Mouse (Mus musculus) stomach, embryonic 14.5 days (tissue): Measurements from ENCODE around the gene Pdgfb. TPM values are rescaled to one million over a fixed set of nuclear protein-coding genes. Genes with fewer than 3 reads are reported as not detected.

Experiments
- ATAC-seq: fragments of 200-750 bp; cut with Nextera tagmentation; 2 replicates; pipeline ENCODE4 v1.8.0; 2017; ENCODE audit warnings: low read depth, moderate TSS enrichment; ENCODE audit not compliant: insufficient number of reproducible peaks, insufficient read depth, low FRiP score
- H3K27ac ChIP-seq: fragments of 300-500 bp; sonication (generic); 2 replicates; pipeline ENCODE4 v1.5.1; 2014; ENCODE audit warnings: mild to moderate bottlenecking, low read length, moderate library complexity, mixed read lengths
- H3K27me3 ChIP-seq: fragments of 300-500 bp; sonication (generic); 2 replicates; pipeline ENCODE4 v1.6.1; 2014; ENCODE audit warnings: low read length, control low read depth, mixed read lengths; ENCODE audit not compliant: control insufficient read depth, insufficient read depth
- H3K36me3 ChIP-seq: fragments of 300-500 bp; sonication (generic); 2 replicates; pipeline ENCODE4 v1.6.1; 2014; ENCODE audit warnings: mild to moderate bottlenecking, control low read depth, low read length, moderate library complexity, mixed read lengths; ENCODE audit not compliant: control insufficient read depth, insufficient read depth
- H3K4me1 ChIP-seq: fragments of 300-500 bp; sonication (generic); 2 replicates; pipeline ENCODE4 v1.6.1; 2014; ENCODE audit warnings: low read length, control low read depth, mixed read lengths; ENCODE audit not compliant: control insufficient read depth, insufficient read depth
- H3K4me2 ChIP-seq: fragments of 300-500 bp; sonication (generic); replicated peaks from 2 replicates; pipeline ENCODE4 v1.6.1; 2014; ENCODE audit warnings: low read depth, low read length, control low read depth
- H3K4me3 ChIP-seq: fragments of 300-500 bp; sonication (generic); 2 replicates; pipeline ENCODE4 v1.5.1; 2014; ENCODE audit warnings: low read depth, low read length, control low read depth
- H3K9ac ChIP-seq: fragments of 300-500 bp; sonication (generic); replicated peaks from 2 replicates; pipeline ENCODE4 v1.6.1; 2014; ENCODE audit warnings: low read depth, mild to moderate bottlenecking, control low read depth, low read length, moderate library complexity, mixed read lengths
- H3K9me3 ChIP-seq: fragments of 300-500 bp; sonication (generic); 2 replicates; pipeline ENCODE4 v1.6.1; 2016; ENCODE audit warnings: low read depth, low read length, control low read depth; ENCODE audit not compliant: control insufficient read depth
- WGBS: fragments of 180-500 bp; shearing (Covaris S2); extraction: QIAGEN DNeasy Blood & Tissue Kit; methylation state at CpG from one replicate; pipeline ENCODE4 v1.1.7; 2014; 5-methylcytosine and 5-hydroxymethylcytosine counted together
- polyA plus RNA-seq: library from polyadenylated mRNA; unstranded; fragments of >200 nt; fragmentation: Nextera tagmentation; extraction: Ambion mirVana; gene quantifications from 2 replicates; pipeline ENCODE4 v1.2.1, GENCODE M21; 2014

Pdgfb gene
- polyA plus RNA-seq, 1 experiment from 2014 or later: 5.0 TPM

GRCm38 (mm10) chr15:80038110-80038391, 23.3 kb upstream of the Pdgfb start:
- ATAC-seq: no peak
- Histone ChIP-seq H3K9me3 (no peaks in the 10 kb centered on the region), H3K9ac (no peak overlapping the region), H3K4me1 (no peaks in the 10 kb centered on the region), H3K4me2 (no peak overlapping the region), H3K27ac (no peak overlapping the region), H3K36me3 (no peaks in the 10 kb centered on the region), H3K4me3 (no peak overlapping the region), H3K27me3 (no peaks in the 10 kb centered on the region)
- WGBS: 95% methylated on average over 2 of the region's 2 CpGs

- Histone ChIP-seq H3K27me3 (no peaks in the 10 kb centered on the region), H3K36me3 (no peaks in the 10 kb centered on the region), H3K4me3 (no peak overlapping the region), H3K9ac (no peak overlapping the region), H3K9me3 (no peaks in the 10 kb centered on the region), H3K27ac (no peak overlapping the region), H3K4me2 (no peak overlapping the region), H3K4me1 (no peaks in the 10 kb centered on the region)
- no peak for ATAC-seq
- 73% methylated on average over 11 of the region's 11 CpGs for WGBS
Measured at GRCm38 (mm10) chr15:80037255-80038109, 22.7 kb upstream of the Pdgfb start.

GRCm38 (mm10) chr15:80035341-80035885, 20.6 kb upstream of the Pdgfb start:
- ATAC-seq: no peak
- H3K27me3 ChIP-seq: no peaks in the 10 kb centered on the region
- no peak overlapping the region for H3K27ac ChIP-seq
- WGBS: 75% methylated on average over 6 of the region's 6 CpGs
- no peak overlapping the region for H3K4me2 ChIP-seq
- no peaks in the 10 kb centered on the region for H3K4me1 ChIP-seq
- no peak overlapping the region for H3K4me3 ChIP-seq
- no peaks in the 10 kb centered on the region for H3K36me3 ChIP-seq
- 0 out of 2 replicates have a peak, but pooled peaks cover 3% of the 10 kb centered on the region for H3K9me3 ChIP-seq
- no peak overlapping the region for H3K9ac ChIP-seq

GRCm38 (mm10) chr15:80034913-80035312, 20.1 kb upstream of the Pdgfb start:
- 0 out of 2 replicates have a peak, but pooled peaks cover 3% of the 10 kb centered on the region for H3K9me3 ChIP-seq
- H3K4me3 ChIP-seq: no peak overlapping the region
- ATAC-seq: no peak
- no peak overlapping the region for H3K4me2 ChIP-seq
- H3K9ac ChIP-seq: no peak overlapping the region
- no peaks in the 10 kb centered on the region for H3K27me3 ChIP-seq
- no peak overlapping the region for H3K27ac ChIP-seq
- no peaks in the 10 kb centered on the region for H3K4me1 ChIP-seq
- no peaks in the 10 kb centered on the region for H3K36me3 ChIP-seq

GRCm38 (mm10) chr15:80034366-80034765, 19.6 kb upstream of the Pdgfb start:
- WGBS: 63% methylated on average over 7 of the region's 7 CpGs
- Histone ChIP-seq H3K9me3 (0 out of 2 replicates have a peak, but pooled peaks cover 3% of the 10 kb centered on the region), H3K4me1 (no peaks in the 10 kb centered on the region), H3K27me3 (no peaks in the 10 kb centered on the region), H3K4me3 (no peak overlapping the region), H3K4me2 (no peak overlapping the region), H3K36me3 (no peaks in the 10 kb centered on the region), H3K27ac (no peak overlapping the region), H3K9ac (no peak overlapping the region)
- no peak for ATAC-seq

GRCm38 (mm10) chr15:80031133-80031532, 16.4 kb upstream of the Pdgfb start:
- Histone ChIP-seq H3K4me3 (no peak overlapping the region), H3K27ac (no peak overlapping the region), H3K4me2 (no peak overlapping the region), H3K4me1 (no peaks in the 10 kb centered on the region), H3K9me3 (0 out of 2 replicates have a peak, but pooled peaks cover 3% of the 10 kb centered on the region), H3K36me3 (no peaks in the 10 kb centered on the region), H3K9ac (no peak overlapping the region), H3K27me3 (no peaks in the 10 kb centered on the region)
- WGBS: 81% methylated on average over 4 of the region's 4 CpGs
- no peak for ATAC-seq

- no peak overlapping the region for H3K9ac ChIP-seq
- no peak overlapping the region for H3K4me2 ChIP-seq
- H3K4me3 ChIP-seq: no peak overlapping the region
- 90% methylated on average over 10 of the region's 10 CpGs for WGBS
- no peak for ATAC-seq
- H3K4me1 ChIP-seq: no peaks in the 10 kb centered on the region
- H3K27me3 ChIP-seq: no peaks in the 10 kb centered on the region
- no peak overlapping the region for H3K27ac ChIP-seq
- 0 out of 2 replicates have a peak, but pooled peaks cover 3% of the 10 kb centered on the region for H3K9me3 ChIP-seq
- H3K36me3 ChIP-seq: no peaks in the 10 kb centered on the region
Measured at GRCm38 (mm10) chr15:80030399-80030798, 15.6 kb upstream of the Pdgfb start.

GRCm38 (mm10) chr15:80028862-80029261, 14.1 kb upstream of the Pdgfb start:
- no peaks in the 10 kb centered on the region for H3K27me3 ChIP-seq
- H3K4me2 ChIP-seq: no peak overlapping the region
- no peak for ATAC-seq
- H3K9ac ChIP-seq: no peak overlapping the region
- 0 out of 2 replicates have a peak, but pooled peaks cover 3% of the 10 kb centered on the region for H3K9me3 ChIP-seq
- 67% methylated on average over 5 of the region's 5 CpGs for WGBS
- no peaks in the 10 kb centered on the region for H3K36me3 ChIP-seq
- H3K4me3 ChIP-seq: no peak overlapping the region
- H3K27ac ChIP-seq: no peak overlapping the region
- peaks cover 5% of the 10 kb centered on the region; the same call in 1 of the 2 replicates for H3K4me1 ChIP-seq
